Mouse (Mus musculus): ENCODE measurements around the gene Gm20924. TPM values are rescaled to one million over a fixed set of nuclear protein-coding genes. Genes with fewer than 3 reads are reported as not detected.
"Not testable (repeated sequence)": the region's sequence is repeated elsewhere in the genome, so short reads cannot be mapped to it uniquely, and the experiment has no call there.

Gene Gm20924
- not detected in 2 replicates for polyA plus RNA-seq (2015; fragmentation: Nextera tagmentation; extraction: Ambion mirVana)

- not testable (repeated sequence) for H3K4me2 ChIP-seq (ENCODE audit: low read depth, low read length); H3K4me3 ChIP-seq (ENCODE audit: low read depth, low read length); H3K9ac ChIP-seq (replicated peaks); H3K9me3 ChIP-seq (ENCODE audit: low read length); ATAC-seq; H3K27ac ChIP-seq (ENCODE audit: low read depth); DNase-seq; H3K27me3 ChIP-seq (ENCODE audit: insufficient read depth, low read length); H3K4me1 ChIP-seq (ENCODE audit: insufficient read depth); H3K36me3 ChIP-seq (replicated peaks; ENCODE audit: insufficient read depth, low read length)
- WGBS (ENCODE audit: insufficient replicate concordance) = no CpG with 5 or more reads among the region's 4 CpGs
Observed at GRCm38 (mm10) chrY:65207427-65207826, at the start of gene Gm20924. TSS of gene Gm20924 (minus strand) at chrY:65207527.

Other genes with a start within 250 kb of the Gm20924 start
- gene Gm20736, start 170.2 kb upstream of the Gm20924 start, polyA plus RNA-seq (2015; fragmentation: Nextera tagmentation; extraction: Ambion mirVana) = not detected in 2 replicates